Mouse (Mus musculus) MEL (cell line): ENCODE measurements at regions not wholly inside any gene's neighbourhood (a gene's known extent, or its start where the extent isn't known, plus 50 kb on each side); places are given as distances from the start of the nearest gene placed in this dataset.

Source experiments
- DNase-seq: peaks from one replicate; pipeline ENCODE4 v3.0.0; 2011; ENCODE audit warnings: low read depth, low spot score
- H3K27ac ChIP-seq: 2 replicates; pipeline ENCODE4 v1.5.1; 2012; ENCODE audit warnings: low read depth, mild to moderate bottlenecking, control low read depth, low read length, moderate library complexity; ENCODE audit not compliant: control insufficient read depth
- H3K27me3 ChIP-seq, 2 experiments: fragments of 150-350 bp in 1 of 2; sonication (generic) in 1 of 2; 2 replicates each; pipeline ENCODE4 v1.6.1; 2012; ENCODE audit warnings: low read length in 2 of 2, mild to moderate bottlenecking in 2 of 2, improper control_type of control experiment in 1 of 2, moderate library complexity in 1 of 2; ENCODE audit not compliant: insufficient read depth in 2 of 2, control insufficient read depth in 1 of 2
- H3K36me3 ChIP-seq, 2 experiments: 2 replicates each; pipeline ENCODE4 v1.6.1; 2012 to 2014; ENCODE audit warnings: low read length in 2 of 2, improper control_type of control experiment in 1 of 2, inconsistent platforms in 1 of 2, mild to moderate bottlenecking in 1 of 2; ENCODE audit not compliant: insufficient read depth in 2 of 2, control insufficient read depth in 1 of 2
- H3K4me1 ChIP-seq, 2 experiments: fragments of 150-350 bp in 1 of 2; sonication (generic) in 1 of 2; 2 replicates each; pipeline ENCODE4 v1.6.1; 2012; ENCODE audit warnings: low read length in 2 of 2, improper control_type of control experiment in 1 of 2, mild to moderate bottlenecking in 1 of 2; ENCODE audit not compliant: insufficient read depth in 2 of 2, control insufficient read depth in 1 of 2
- H3K4me3 ChIP-seq, 2 experiments: fragments of 150-350 bp in 1 of 2; sonication (generic) in 1 of 2; 2 replicates each; pipeline ENCODE4 v1.5.1; 2012; ENCODE audit warnings: low read depth in 2 of 2, low read length in 2 of 2, mild to moderate bottlenecking in 2 of 2, moderate library complexity in 2 of 2, control low read depth in 1 of 2, improper control_type of control experiment in 1 of 2; ENCODE audit not compliant: control insufficient read depth in 1 of 2, insufficient read depth in 1 of 2
- H3K79me2 ChIP-seq: 2 replicates; pipeline ENCODE4 v1.6.1; 2012; ENCODE audit warnings: mild to moderate bottlenecking, low read length, moderate library complexity; ENCODE audit not compliant: control insufficient read depth, poor library complexity, insufficient read depth
- H3K9ac ChIP-seq: 2 replicates; pipeline ENCODE4 v1.6.1; 2012; ENCODE audit warnings: low read depth, mild to moderate bottlenecking, control low read depth, low read length, moderate library complexity; ENCODE audit not compliant: control insufficient read depth, poor library complexity, severe bottlenecking
- H3K9me3 ChIP-seq: fragments of 150-350 bp; sonication (generic); replicated peaks from 2 replicates; pipeline ENCODE4 v1.6.1; 2012; ENCODE audit warnings: mild to moderate bottlenecking, low read length, improper control_type of control experiment, moderate library complexity; ENCODE audit not compliant: insufficient read depth
- CHD2 ChIP-seq: IDR thresholded peaks from 2 replicates; pipeline ENCODE4 v1.6.1; 2011; ENCODE audit warnings: low read length, improper control_type of control experiment
- ELF1 ChIP-seq: IDR thresholded peaks from 2 replicates; pipeline ENCODE4 v1.6.1; 2014; ENCODE audit warnings: low read depth, mild to moderate bottlenecking, inconsistent platforms, low read length, improper control_type of control experiment, moderate library complexity
- GABPA ChIP-seq: IDR thresholded peaks from 2 replicates; pipeline ENCODE4 v1.6.1; 2012; ENCODE audit warnings: low read depth, mild to moderate bottlenecking, inconsistent platforms, low read length, improper control_type of control experiment, moderate library complexity
- HCFC1 ChIP-seq: IDR thresholded peaks from 2 replicates; pipeline ENCODE4 v1.6.1; 2012; ENCODE audit warnings: low read depth, mild to moderate bottlenecking, inconsistent platforms, low read length, improper control_type of control experiment, moderate library complexity
- MAX ChIP-seq: IDR thresholded peaks from 2 replicates; pipeline ENCODE4 v1.6.1; 2011; ENCODE audit warnings: low read length, improper control_type of control experiment
- MYB ChIP-seq: IDR thresholded peaks from 2 replicates; pipeline ENCODE4 v1.6.1; 2011; ENCODE audit warnings: mild to moderate bottlenecking, low read depth, low read length, improper control_type of control experiment
- NELFE ChIP-seq: IDR thresholded peaks from 2 replicates; pipeline ENCODE4 v1.6.1; 2011; ENCODE audit warnings: low read depth, low read length, improper control_type of control experiment
- POLR2AphosphoS2 ChIP-seq: IDR thresholded peaks from 2 replicates; pipeline ENCODE4 v1.6.1; 2011; ENCODE audit warnings: low read length, improper control_type of control experiment
- POLR2AphosphoS5 ChIP-seq: IDR thresholded peaks from 2 replicates; pipeline ENCODE4 v1.6.1; 2012; ENCODE audit warnings: low read depth, borderline replicate concordance, mild to moderate bottlenecking, inconsistent platforms, low read length, moderate library complexity, mixed read lengths
- RCOR1 ChIP-seq: IDR thresholded peaks from 2 replicates; pipeline ENCODE4 v1.6.1; 2012; ENCODE audit warnings: low read depth, mild to moderate bottlenecking, inconsistent platforms, low read length, improper control_type of control experiment
- SIN3A ChIP-seq: IDR thresholded peaks from 2 replicates; pipeline ENCODE4 v1.6.1; 2012; ENCODE audit warnings: low read length, improper control_type of control experiment, inconsistent platforms
- TAL1 ChIP-seq: IDR thresholded peaks from 2 replicates; pipeline ENCODE4 v1.6.1; 2012; ENCODE audit warnings: mild to moderate bottlenecking, inconsistent platforms, low read length, moderate library complexity, mixed read lengths
- TBP ChIP-seq: IDR thresholded peaks from 2 replicates; pipeline ENCODE4 v1.8.0; 2011; ENCODE audit warnings: low read depth, low read length, improper control_type of control experiment
- UBTF ChIP-seq: IDR thresholded peaks from 2 replicates; pipeline ENCODE4 v1.6.1; 2012; ENCODE audit warnings: low read depth, mild to moderate bottlenecking, inconsistent platforms, low read length, improper control_type of control experiment, moderate library complexity, borderline replicate concordance; ENCODE audit not compliant: insufficient read depth
- USF2 ChIP-seq, 2 experiments: IDR thresholded peaks; 2 replicates each; pipeline ENCODE4 v1.6.1; 2011 to 2012; ENCODE audit warnings: improper control_type of control experiment in 2 of 2, low read length in 2 of 2, borderline replicate concordance in 1 of 2, inconsistent platforms in 1 of 2, low read depth in 1 of 2, mild to moderate bottlenecking in 1 of 2; ENCODE audit not compliant: insufficient read depth in 1 of 2
- ZMIZ1 ChIP-seq: IDR thresholded peaks from 2 replicates; pipeline ENCODE4 v1.6.1; 2012; ENCODE audit warnings: low read depth, mild to moderate bottlenecking, inconsistent platforms, low read length, improper control_type of control experiment, moderate library complexity
- ZNF384 ChIP-seq: IDR thresholded peaks from 2 replicates; pipeline ENCODE4 v1.6.1; 2012; ENCODE audit warnings: low read depth, mild to moderate bottlenecking, inconsistent platforms, low read length, improper control_type of control experiment

DNA sequence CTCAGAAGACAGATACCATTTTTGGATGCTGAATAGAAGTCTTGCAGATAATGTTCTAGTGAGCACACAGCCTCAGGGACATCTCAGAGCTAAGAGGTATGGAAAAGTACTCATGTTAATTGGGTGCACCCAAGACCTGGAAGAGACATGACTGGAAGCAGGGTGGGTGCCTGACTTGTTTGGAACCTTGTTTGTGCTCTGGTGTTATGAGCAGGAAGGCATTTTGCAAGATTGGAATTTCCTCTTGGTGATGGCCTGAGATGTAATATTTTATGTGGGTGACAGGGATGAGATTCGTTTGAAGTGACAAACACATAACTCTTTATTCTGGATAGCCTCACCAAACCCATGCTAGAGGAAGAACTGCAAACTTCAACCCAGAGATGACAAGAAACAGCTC, 53.7 kb upstream of the Fam49a start:
- TF ChIP-seq SIN3A (no peak), TBP (no peak), ELF1 (no peak), RCOR1 (no peak), ZNF384 (no peak), CHD2 (no peak), MYB (no peak), HCFC1 (no peak), UBTF (no peak), TAL1 (no peak), POLR2AphosphoS5 (no peak), USF2 (IDR thresholded peaks at IDR 0.05; ENCODE audit: borderline replicate concordance in 1 of 2, insufficient read depth in 1 of 2, low read depth in 1 of 2, low read length in 2 of 2) (no peak), GABPA (no peak), ZMIZ1 (no peak), POLR2AphosphoS2 (no peak), NELFE (no peak), MAX (no peak)
- Histone ChIP-seq H3K27ac (no peak overlapping the region), H3K4me1 (no peaks in the 10 kb centered on the region), H3K36me3 (no peaks in the 10 kb centered on the region), H3K79me2 (no peaks in the 10 kb centered on the region), H3K27me3 (peaks cover 3 to 7% of the 10 kb centered on the region in 2 experiments; a peak in 3 of 4 replicates), H3K9ac (no peak overlapping the region), H3K9me3 (no peaks in the 10 kb centered on the region), H3K4me3 (no peak overlapping the region)
- no peak for DNase-seq
